Mouse (Mus musculus) left cerebral cortex, adult 8-10 months (tissue): ENCODE measurements around the gene Krtap5-2. TPM values are rescaled to one million over a fixed set of nuclear protein-coding genes. Genes with fewer than 3 reads are reported as not detected.
"Not testable (repeated sequence)": the region's sequence is repeated elsewhere in the genome, so short reads cannot be mapped to it uniquely, and the experiment has no call there.

Experiments used
- DNase-seq, 2 experiments: peaks; one replicate each; pipeline ENCODE4 v3.0.0; 2022; ENCODE audit warnings: low spot score in 2 of 2
- total RNA-seq, 4 experiments: library from RNA; stranded (reverse); gene quantifications; 2 replicates each; pipeline ENCODE4 v1.2.4; 2022

Gene Krtap5-2
- not detected for total RNA-seq

GRCm38 (mm10) chr7:142175905-142176304 is at the start of gene Krtap5-2:
Gene Krtap5-2, minus strand, starts transcription at chr7:142176005.
- DNase-seq: not testable (repeated sequence)

- no peak for DNase-seq
Observed at GRCm38 (mm10) chr7:142224518-142224917, 48.7 kb upstream of the Krtap5-2 start.

- not testable (repeated sequence) for DNase-seq
Observed at GRCm38 (mm10) chr7:142212136-142212535, 36.3 kb upstream of the Krtap5-2 start.

- DNase-seq: no peak
Observed at GRCm38 (mm10) chr7:142211559-142211958, 35.8 kb upstream of the Krtap5-2 start, which contains the start of gene Gm7579. Gene Gm7579, plus strand, starts transcription at chr7:142211859.

- not testable (repeated sequence) for DNase-seq
Observed at GRCm38 (mm10) chr7:142206891-142207290, 31.1 kb upstream of the Krtap5-2 start.

GRCm38 (mm10) chr7:142205488-142205887 is 29.7 kb upstream of the Krtap5-2 start:
- no peak for DNase-seq

GRCm38 (mm10) chr7:142201064-142201463 is 25.3 kb upstream of the Krtap5-2 start, which contains the start of gene Krtap5-3:
Gene Krtap5-3, plus strand, starts transcription at chr7:142201364.
- DNase-seq: no peak

GRCm38 (mm10) chr7:142198748-142199147 is 22.9 kb upstream of the Krtap5-2 start:
- no peak for DNase-seq

GRCm38 (mm10) chr7:142190289-142190688 is 14.5 kb upstream of the Krtap5-2 start, which contains the start of gene Gm10153:
Gene Gm10153, minus strand, starts transcription at chr7:142190389.
- no peak for DNase-seq

GRCm38 (mm10) chr7:142188156-142188555 is 12.4 kb upstream of the Krtap5-2 start:
- DNase-seq: no peak

- DNase-seq: no peak
Observed at GRCm38 (mm10) chr7:142181021-142181420, 5.2 kb upstream of the Krtap5-2 start.

GRCm38 (mm10) chr7:142178685-142179084 is 2.9 kb upstream of the Krtap5-2 start:
- DNase-seq: no peak

GRCm38 (mm10) chr7:142169836-142170235 is 6.0 kb downstream of the Krtap5-2 start:
- DNase-seq: no peak

- not testable (repeated sequence) for DNase-seq
Observed at GRCm38 (mm10) chr7:142165639-142166038, 10.2 kb downstream of the Krtap5-2 start, which contains the start of gene Gm4553. Gene Gm4553, minus strand, starts transcription at chr7:142165739.

GRCm38 (mm10) chr7:142159366-142159765 is 16.4 kb downstream of the Krtap5-2 start:
- DNase-seq: no peak

GRCm38 (mm10) chr7:142157013-142157412 is 18.8 kb downstream of the Krtap5-2 start, which contains the start of gene Gm29735:
Gene Gm29735, minus strand, starts transcription at chr7:142157113.
- not testable (repeated sequence) for DNase-seq

- DNase-seq: no peak
Observed at GRCm38 (mm10) chr7:142155308-142155707, 20.5 kb downstream of the Krtap5-2 start.

GRCm38 (mm10) chr7:142152191-142152590 is 23.6 kb downstream of the Krtap5-2 start:
- no peak for DNase-seq

- DNase-seq: no peak
Observed at GRCm38 (mm10) chr7:142148633-142149032, 27.2 kb downstream of the Krtap5-2 start.

GRCm38 (mm10) chr7:142146033-142146432 is 29.8 kb downstream of the Krtap5-2 start:
- DNase-seq: no peak

GRCm38 (mm10) chr7:142145413-142145940 is 30.3 kb downstream of the Krtap5-2 start:
- DNase-seq: peak in 1 of 2 experiments; percentile 20

GRCm38 (mm10) chr7:142144507-142144906 is 31.3 kb downstream of the Krtap5-2 start, which contains the start of gene Gm45337:
Gene Gm45337, minus strand, starts transcription at chr7:142144607.
- DNase-seq: no peak

GRCm38 (mm10) chr7:142143506-142144010 is 32.2 kb downstream of the Krtap5-2 start:
- DNase-seq: not testable (repeated sequence)
